Mouse (Mus musculus) liver, embryonic 18 days (tissue): ENCODE data around the gene Phc3. TPM values are rescaled to one million over a fixed set of nuclear protein-coding genes. Genes with fewer than 3 reads are reported as not detected.

Source experiments
- polyA plus RNA-seq: library from polyadenylated mRNA; depleted of rRNA; stranded (reverse); fragments of >200 nt; gene quantifications from 2 replicates; pipeline ENCODE4 v1.2.3, GENCODE M21; 2012; rRNA removed

Phc3 gene
- 3.3 and 4.0 TPM in 2 replicates for polyA plus RNA-seq

GRCm38 (mm10) chr3:30969104-30969581, at the start of gene Phc3:
TSS of gene Phc3 (minus strand) at chr3:30969415.

GRCm38 (mm10) chr3:30995283-30995898, 26.2 kb upstream of the Phc3 start, which contains the start of gene Prkci:
TSS of gene Prkci (plus strand) at chr3:30995747.

GRCm38 (mm10) chr3:30855604-30856458, 113.4 kb downstream of the Phc3 start, which contains the start of gene Gpr160:
TSS of gene Gpr160 (plus strand) at chr3:30855950.

Other genes with a start within 250 kb of the Phc3 start
- 0.02 and 0.04 TPM in 2 replicates for gene Samd7, start 223.1 kb downstream of the Phc3 start, polyA plus RNA-seq
- gene Sec62, start 176.5 kb downstream of the Phc3 start, polyA plus RNA-seq = 32.6 and 33.7 TPM in 2 replicates
- 2.5 and 3.2 TPM in 2 replicates for gene Gpr160, start 113.5 kb downstream of the Phc3 start, polyA plus RNA-seq
- gene Prkci, start 26.3 kb upstream of the Phc3 start, polyA plus RNA-seq = 5.9 and 6.9 TPM in 2 replicates
- 5.4 and 6.8 TPM in 2 replicates for gene Skil, start 125.6 kb upstream of the Phc3 start, polyA plus RNA-seq
- 0.05 and 0.12 TPM in 2 replicates for gene Cldn11, start 180.5 kb upstream of the Phc3 start, polyA plus RNA-seq